Mouse (Mus musculus) splenic B cell, adult 2 months (primary cell): Measurements from ENCODE around the gene Senp3.

Experiments used
- DNase-seq: peaks from one replicate; pipeline ENCODE4 v3.0.0-alpha.2; 2011; ENCODE audit warnings: low read depth, low spot score
- H3K27me3 ChIP-seq: 2 replicates; pipeline ENCODE4 v1.6.1; 2012; ENCODE audit warnings: mild to moderate bottlenecking, low read length, moderate library complexity, mixed read lengths; ENCODE audit not compliant: control insufficient read depth, poor library complexity, insufficient read depth, severe bottlenecking
- H3K36me3 ChIP-seq: 2 replicates; pipeline ENCODE4 v1.6.1; 2012; ENCODE audit warnings: mild to moderate bottlenecking, low read length, moderate library complexity, mixed read lengths; ENCODE audit not compliant: control insufficient read depth, poor library complexity, insufficient read depth, severe bottlenecking

Gene Senp3

DNA sequence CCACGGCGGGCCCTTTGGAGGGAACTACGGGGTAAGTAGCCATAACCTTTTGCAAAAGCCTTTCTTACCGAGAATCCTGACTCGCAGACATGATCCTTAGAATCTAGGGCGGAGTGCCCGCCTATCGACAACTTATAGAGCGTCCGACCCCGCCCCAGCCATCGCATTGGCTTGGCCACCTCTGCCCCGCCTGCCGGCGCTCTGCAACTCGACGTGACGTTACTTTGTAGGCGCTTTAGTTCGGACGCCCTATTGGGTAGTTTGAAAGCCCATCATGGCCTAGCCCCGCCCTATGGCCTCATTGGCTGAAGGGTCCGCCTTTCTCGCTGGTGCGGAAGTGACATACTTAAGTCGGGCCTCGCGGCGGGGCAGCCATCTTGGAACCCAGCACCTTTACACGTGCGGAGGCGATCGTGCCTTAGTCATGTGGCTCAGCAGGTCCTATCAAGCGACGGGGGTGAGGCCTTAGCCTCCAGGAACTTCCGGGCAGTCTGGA lies 9.6 kb downstream of the Senp3 start, which contains the start of gene Eif4a1:
Eif4a1 (minus strand) TSS at position 213 of the 496 bp plus-strand sequence.
- H3K27me3 ChIP-seq = no peaks in the 10 kb centered on the region
- peaks cover 20% of the 10 kb centered on the region for H3K36me3 ChIP-seq
- peak; percentile 100 for DNase-seq

DNA sequence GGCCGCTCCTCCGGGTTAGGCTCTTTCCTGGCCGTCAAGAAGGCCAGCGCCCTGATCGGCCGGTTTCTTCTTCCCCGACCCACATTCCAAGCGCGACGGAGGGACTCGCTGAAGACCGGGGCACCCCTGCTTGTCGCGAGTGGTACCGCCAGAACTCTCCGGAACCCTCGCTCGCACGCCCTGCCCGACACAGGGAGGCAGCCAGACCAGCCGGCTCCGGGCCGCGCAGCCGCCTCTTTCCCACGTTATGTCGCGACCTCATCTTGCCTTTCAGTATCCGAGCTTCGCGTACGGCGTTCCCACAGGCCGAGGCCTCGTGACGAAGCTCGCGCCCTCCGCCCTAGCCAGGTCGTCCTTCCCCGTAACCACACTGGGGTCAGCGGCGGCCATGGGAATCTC lies 10.2 kb downstream of the Senp3 start:
- H3K36me3 ChIP-seq = peaks cover 20% of the 10 kb centered on the region
- DNase-seq = no peak
- H3K27me3 ChIP-seq = no peaks in the 10 kb centered on the region

DNA sequence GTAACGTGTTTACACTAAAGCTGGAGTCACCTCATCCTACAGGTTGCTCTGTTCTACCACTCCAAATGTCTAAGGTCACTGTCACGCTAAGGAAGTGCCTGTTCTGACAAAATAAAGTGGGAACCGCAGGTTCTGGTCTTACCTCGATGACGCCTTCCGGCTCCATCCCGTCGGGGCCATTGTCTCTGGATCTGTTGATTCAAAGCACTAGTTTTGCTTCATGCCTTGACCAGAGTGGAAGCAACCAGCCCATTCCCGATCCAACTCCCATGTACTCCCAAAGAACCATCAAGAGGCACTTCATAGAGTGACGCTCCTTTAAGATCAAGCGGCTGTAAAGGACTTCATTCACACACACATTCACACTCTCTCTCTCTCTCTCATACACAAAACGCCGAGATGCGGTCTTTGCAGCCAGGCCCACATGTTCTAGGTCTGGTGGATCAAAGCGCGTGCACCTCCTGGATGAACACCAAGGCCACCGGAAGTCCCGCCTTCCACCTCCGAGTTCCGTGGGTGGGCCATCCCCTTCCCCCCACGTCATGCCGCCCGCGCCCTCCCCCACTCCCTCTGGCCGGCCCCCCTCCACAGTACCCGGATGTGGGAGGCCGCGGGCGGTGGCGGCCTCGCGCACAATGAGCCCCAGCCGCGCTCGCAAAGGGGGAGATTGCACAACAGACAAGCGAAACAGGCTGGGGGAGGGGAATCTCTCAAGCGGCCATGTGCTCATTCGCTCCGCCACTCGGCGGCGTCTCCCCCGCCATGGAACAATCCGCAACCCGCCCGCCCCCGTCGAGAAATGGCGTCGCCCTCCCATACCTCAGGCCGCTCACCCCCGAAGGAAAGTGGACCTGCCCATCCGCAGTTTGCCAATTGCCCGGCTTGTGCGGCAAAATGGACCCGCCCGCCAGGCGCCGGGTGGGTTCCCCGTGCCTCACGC lies 10.8 kb downstream of the Senp3 start:
- DNase-seq = peak; percentile 97
- H3K36me3 ChIP-seq = peaks cover 15% of the 10 kb centered on the region
- H3K27me3 ChIP-seq = no peaks in the 10 kb centered on the region

DNA sequence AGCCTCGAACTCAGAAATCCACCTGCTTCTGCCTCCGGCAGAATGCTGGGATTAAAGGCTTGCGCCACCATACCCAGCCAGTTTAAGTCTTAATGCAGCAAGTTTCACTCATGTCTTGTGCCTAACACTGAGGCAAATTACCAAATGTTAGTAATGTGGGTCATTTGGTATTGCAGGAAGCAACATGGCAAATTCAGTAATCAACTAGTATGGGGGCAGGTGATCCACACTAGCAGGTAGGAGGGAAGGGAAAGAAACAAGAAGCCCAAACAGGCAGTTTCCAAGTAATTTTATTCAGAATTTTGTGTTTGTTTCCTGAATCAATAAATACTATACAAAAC lies 15.2 kb downstream of the Senp3 start:
- no peaks in the 10 kb centered on the region for H3K27me3 ChIP-seq
- DNase-seq = no peak
- peaks cover 15% of the 10 kb centered on the region for H3K36me3 ChIP-seq

DNA sequence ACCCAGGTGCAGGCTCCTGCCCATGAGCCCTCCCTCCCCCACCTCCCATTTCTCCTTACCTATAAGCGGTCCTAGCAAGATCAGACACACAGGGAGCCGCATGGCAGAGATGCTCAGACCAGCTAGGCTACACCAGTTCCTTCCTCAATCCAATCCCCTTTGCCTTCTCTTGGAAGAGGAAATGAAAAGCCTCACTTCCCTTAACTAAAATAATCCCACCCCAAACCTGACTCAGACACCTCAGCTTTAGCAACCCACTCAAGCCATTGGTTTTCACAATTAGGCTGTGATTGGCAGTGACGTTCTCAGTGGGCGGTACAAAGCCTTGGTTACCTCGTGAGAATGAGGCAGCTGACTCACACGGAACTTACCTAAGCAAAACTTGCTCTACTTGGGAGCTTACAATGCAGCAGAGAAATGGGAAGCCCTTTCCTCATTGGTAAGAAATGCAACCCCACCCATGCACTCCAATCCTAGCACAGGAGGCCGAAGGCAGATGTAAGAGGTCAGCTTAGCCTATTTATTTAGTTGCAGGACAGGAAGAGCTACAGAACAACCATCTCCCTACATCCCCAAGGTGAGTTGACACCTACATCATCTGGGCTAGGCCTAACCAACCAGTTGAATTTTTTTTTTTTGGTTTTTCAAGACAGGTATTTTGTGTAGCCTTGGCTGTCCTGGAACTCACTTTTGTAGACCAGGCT lies 15.8 kb downstream of the Senp3 start, which contains the start of gene Cd68:
Cd68 (minus strand) TSS at position 193 of the 704 bp plus-strand sequence.
- H3K27me3 ChIP-seq = no peaks in the 10 kb centered on the region
- DNase-seq = peak; percentile 91
- H3K36me3 ChIP-seq = peaks cover 15% of the 10 kb centered on the region

DNA sequence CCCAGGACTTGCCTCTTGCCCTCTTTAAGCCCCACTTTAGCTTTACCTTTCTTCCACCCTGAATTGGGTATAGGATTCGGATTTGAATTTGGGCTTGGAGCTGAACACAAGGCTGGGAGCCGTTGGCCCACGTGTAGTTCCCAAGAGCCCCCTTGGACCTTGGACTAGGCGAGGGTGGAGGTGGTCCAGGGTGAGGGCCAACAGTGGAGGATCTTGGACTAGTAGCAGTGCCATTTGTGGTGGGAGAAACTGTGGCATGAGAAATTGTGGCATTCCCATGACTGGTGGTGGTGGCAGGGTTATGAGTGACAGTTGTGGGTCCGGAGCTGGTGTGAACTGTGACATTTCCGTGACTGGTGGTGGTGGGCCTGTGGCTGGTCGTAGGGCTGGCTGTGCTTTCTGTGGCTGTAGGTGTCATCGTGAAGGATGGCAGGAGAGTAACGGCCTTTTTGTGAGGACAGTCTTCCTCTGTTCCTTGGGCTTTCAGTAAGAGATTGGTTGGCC lies 16.4 kb downstream of the Senp3 start:
- H3K36me3 ChIP-seq = peaks cover 15% of the 10 kb centered on the region
- H3K27me3 ChIP-seq = no peaks in the 10 kb centered on the region
- no peak for DNase-seq

DNA sequence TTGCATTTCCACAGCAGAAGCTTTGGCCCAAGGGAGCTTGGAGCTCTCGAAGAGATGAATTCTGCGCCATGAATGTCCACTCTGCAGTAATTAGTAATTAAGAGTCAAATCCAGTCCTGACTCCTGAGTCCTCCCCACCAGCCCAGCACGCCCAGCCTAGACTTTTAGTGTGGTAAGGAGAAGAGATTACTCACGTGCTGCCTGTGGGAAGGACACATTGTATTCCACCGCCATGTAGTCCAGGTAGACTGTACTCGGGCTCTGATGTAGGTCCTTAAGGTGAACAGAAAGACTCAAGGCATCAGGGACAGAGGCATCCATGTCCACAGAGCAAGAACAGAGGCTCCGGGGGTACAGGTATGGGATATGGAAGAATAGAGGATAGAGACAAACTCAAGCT lies 17.0 kb downstream of the Senp3 start:
- no peaks in the 10 kb centered on the region for H3K27me3 ChIP-seq
- DNase-seq = no peak
- peaks cover 15% of the 10 kb centered on the region for H3K36me3 ChIP-seq

DNA sequence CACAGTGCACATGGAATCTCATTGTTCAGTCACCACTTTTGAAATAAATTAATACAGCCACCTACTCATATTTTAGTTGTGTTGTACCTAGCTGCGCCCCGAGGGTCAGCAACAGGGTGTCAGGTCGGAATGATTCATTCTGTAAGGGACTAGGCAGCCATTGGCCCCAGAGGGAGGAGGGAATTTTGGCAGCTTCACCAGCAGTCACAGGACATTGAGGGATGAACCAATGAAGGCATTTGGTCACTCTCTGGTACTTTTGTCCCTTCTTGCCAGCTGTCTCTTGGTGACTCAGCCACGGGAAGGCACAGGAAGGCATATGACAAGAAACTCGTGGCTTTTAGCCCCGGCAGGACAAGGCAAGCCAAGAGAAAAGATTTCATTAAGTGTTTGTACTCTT lies 18.1 kb downstream of the Senp3 start:
- DNase-seq = no peak
- Histone ChIP-seq H3K36me3 (peaks cover 10% of the 10 kb centered on the region; the same call in 1 of the 2 replicates), H3K27me3 (no peaks in the 10 kb centered on the region)

DNA sequence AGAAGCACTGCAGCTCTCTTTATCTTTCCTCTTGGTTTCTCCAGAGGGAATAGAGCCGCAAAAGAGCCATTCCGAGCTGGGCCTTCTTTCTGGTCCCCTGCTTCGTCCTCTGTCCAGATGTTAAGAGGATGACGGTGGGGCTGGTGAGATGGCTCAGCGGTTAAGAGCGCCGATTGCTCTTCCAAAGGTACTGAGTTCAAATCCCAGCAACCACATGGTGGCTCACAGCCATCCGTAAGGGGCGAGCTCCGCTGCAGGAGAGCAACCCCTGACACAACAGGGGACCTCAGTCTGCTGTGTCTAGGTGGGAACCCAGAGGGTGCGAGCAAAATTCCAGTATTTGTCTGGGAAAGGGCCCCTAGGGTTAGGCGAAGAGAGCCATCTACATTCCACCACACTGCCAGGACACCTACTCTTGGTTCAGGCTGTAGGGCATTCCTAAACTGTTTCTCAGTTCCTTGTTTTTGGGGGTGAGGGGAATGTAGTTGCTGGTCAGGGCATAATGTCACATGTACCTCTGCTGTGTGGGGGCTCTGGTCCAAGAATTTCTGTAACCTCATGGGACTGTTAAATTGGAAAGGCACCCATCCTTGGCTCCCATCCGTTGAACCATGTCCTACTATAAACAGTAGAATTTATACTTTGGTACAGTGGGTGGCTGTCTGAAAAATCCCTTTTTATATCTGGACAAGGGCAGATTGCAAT lies 18.8 kb downstream of the Senp3 start:
- no peak for DNase-seq
- H3K27me3 ChIP-seq = no peaks in the 10 kb centered on the region
- H3K36me3 ChIP-seq = peaks cover 10% of the 10 kb centered on the region; the same call in 1 of the 2 replicates

DNA sequence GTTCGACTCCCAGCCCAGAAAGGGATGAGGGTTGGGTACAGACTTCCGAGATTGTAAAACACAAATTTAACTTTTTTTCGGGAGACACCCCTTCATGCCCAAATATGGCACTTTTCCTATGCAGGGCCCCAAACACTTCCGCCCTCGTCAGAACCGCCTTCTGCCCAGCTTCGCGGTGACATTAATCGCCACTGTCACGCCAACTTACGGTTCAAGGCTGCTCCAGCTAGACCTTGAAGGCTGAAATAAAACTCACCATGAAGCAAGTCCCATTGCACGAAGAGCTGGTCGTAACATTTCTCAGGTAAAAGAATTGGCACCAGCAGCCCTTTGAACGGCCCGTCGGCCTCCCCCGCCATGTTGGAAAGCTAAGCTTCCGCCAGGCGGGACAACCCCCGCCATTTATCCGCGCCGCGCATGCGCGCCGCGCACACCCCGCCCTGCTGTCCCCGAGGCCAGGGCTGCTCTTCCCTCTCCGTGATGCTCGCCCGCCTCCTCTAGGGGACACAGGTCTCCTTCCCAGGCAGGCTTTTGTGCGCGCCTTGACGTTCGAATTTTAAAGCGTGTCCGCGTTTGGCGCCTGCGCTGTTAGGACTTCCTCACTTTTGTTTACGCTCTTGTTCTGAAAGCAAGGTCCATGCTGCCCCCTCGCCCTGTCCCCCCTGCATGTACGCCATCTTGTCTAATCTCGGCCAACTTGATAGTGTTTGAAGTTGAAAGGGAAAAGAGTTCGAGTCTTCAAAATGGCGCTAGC lies 19.5 kb downstream of the Senp3 start, which contains the start of gene Mpdu1:
Mpdu1 (minus strand) TSS at position 430 of the 754 bp plus-strand sequence.
- DNase-seq = peak; percentile 97
- Histone ChIP-seq H3K27me3 (no peaks in the 10 kb centered on the region), H3K36me3 (peaks cover 4% of the 10 kb centered on the region; the same call in 1 of the 2 replicates)

DNA sequence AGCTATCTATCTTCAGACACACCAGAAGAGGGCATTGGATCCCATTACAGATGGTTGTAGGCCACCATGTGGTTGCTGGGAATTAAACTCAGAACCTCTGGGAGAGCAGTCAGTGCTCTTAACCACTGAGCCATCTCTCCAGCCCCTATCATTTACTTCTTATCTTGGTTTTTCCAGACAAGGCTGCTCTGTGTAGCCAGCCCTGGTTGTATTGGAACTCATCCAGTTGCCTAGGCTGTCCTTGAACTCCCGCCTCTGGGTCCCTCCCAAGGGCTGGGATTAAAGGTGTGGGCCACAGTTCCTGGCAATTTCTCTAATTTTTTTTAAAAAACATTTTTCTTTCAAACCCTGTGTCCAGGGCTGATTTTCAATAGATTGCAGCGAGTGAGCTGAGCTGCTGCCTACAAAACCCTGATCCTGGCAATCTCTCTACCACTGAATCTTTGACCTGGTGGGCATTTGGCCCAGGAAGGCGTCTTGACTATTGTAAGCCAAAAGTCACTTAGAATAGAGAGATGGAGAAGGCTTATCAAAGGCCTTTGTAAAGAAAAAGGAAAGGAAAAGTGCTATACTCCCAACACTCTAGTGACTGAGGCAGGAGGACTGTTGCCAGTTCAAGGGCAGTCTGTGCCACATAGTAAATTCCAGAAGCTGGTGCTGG lies 20.5 kb downstream of the Senp3 start:
- H3K36me3 ChIP-seq = 0 out of 2 replicates have a peak, but pooled peaks cover 4% of the 10 kb centered on the region
- DNase-seq = no peak
- H3K27me3 ChIP-seq = no peaks in the 10 kb centered on the region

DNA sequence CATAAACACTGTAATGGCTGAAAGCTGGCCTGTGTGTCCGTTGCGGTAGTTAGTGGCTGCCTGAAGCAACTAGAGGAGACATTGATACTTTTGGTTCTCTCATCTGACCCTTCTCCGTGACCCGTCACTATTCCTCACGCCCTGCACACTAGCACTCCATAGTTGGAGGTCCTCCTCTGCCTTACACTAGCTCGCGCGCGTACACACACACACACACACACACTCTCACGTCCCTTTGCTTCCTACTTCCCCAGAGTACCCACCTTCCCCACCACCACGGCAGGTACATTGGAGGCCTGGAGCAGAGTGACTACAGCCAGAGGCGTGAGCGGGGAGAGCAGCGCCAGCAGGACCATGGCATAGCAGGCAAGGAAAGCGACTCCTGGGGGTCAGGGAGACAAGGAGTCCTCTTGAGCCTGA lies 24.4 kb downstream of the Senp3 start:
- no peak for DNase-seq
- no peaks in the 10 kb centered on the region for H3K27me3 ChIP-seq
- H3K36me3 ChIP-seq = no peaks in the 10 kb centered on the region; the same call in 1 of the 2 replicates
